In the genomic region with DNA sequence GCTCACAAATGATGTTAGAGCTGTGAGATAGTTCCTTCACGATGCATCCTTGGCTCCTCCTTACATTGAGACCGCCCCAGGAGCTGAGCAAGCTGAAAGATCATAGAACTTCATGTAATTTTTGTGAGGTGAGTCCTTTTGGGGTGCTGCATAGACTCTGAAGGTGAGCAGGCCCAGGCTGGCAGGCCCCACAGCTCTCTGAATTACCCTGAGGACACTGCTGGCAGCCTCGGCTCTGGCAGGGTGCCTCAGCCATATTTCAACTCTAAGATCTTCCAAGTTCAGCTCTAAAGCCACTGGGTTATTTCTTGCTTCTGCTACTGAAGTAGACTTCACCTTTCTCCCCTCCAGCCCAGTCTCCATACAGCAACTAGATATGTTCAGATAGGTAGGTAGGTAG, we compare ENCODE assay signal across 18 mouse cellular contexts. TPM values are rescaled to one million over a fixed set of nuclear protein-coding genes. Genes with fewer than 3 reads are reported as not detected.
"Had no signal": no experiment of that assay in that cellular context is flagged by ENCODE, and none has a peak within 500 bp of the region (broad histone marks: within the 10 kb centered on the region; RNA-seq: fewer than 3 reads in every experiment).

No protein-coding gene starts in this region.

- H3K4me3 ChIP-seq: layer of hippocampus, adult 2 months; left cerebral cortex, adult 2 months; lung, embryonic 15.5 days; megakaryocyte, embryonic 14.5 days; midbrain, embryonic 10.5 days; neural tube, embryonic 12.5 days; neural tube, embryonic 15.5 days had no signal

- DNase-seq: right cerebral cortex, adult 18-20 months had no signal

- H3K27ac ChIP-seq: kidney, postnatal 0 days; layer of hippocampus, adult 2 months; left cerebral cortex, adult 2 months; liver, embryonic 14.5 days; lung, embryonic 15.5 days; midbrain, embryonic 10.5 days; neural tube, embryonic 12.5 days; neural tube, embryonic 15.5 days; stomach, postnatal 0 days had no signal

RNA-seq across cellular contexts. Expression of a gene that starts 5.1 kb away (rescaled TPM):
- total RNA-seq: layer of hippocampus, adult 2 months; layer of hippocampus, postnatal 25 days; left cerebral cortex, adult 2 months; left cerebral cortex, postnatal 10 days; left cerebral cortex, postnatal 36 days had no signal
- polyA plus RNA-seq: kidney, embryonic 14.5 days; limb, embryonic 11.5 days; liver, embryonic 11.5 days; lung, embryonic 15.5 days; midbrain, embryonic 10.5 days; midbrain, embryonic 14.5 days; neural tube, embryonic 12.5 days; neural tube, embryonic 15.5 days had no signal

RNA-seq across cellular contexts. Expression of a gene that starts 17.6 kb away (rescaled TPM):
- polyA plus RNA-seq: midbrain, embryonic 14.5 days had no signal
